Mouse (Mus musculus): ENCODE data around the gene Olfr725. TPM values are rescaled to one million over a fixed set of nuclear protein-coding genes. Genes with fewer than 3 reads are reported as not detected.

Olfr725 gene
- polyA plus RNA-seq (2014; fragmentation: Nextera tagmentation; extraction: Ambion mirVana): not detected in 2 replicates

GRCm38 (mm10) chr14:50040275-50040674, at the start of gene Olfr725:
Olfr725 (minus strand) TSS chr14:50040375.
- no peak within 1 kb of the TSS for H3K27ac ChIP-seq (ENCODE audit: low read depth)
- ATAC-seq (ENCODE audit: insufficient read depth) (no peak), DNase-seq (no peak)
- TF ChIP-seq CTCF (IDR thresholded peaks at IDR 0.05; ENCODE audit: low read depth): no peak
- H3K36me3 ChIP-seq (ENCODE audit: insufficient read depth): no peaks in the 10 kb centered on the region
- no peaks in the 10 kb centered on the region for H3K9me3 ChIP-seq (ENCODE audit: low read depth, low read length)
- no peaks in the 10 kb centered on the region for H3K27me3 ChIP-seq (ENCODE audit: insufficient read depth, low read length)
- H3K9ac ChIP-seq: no peak within 1 kb of the TSS
- no peak within 1 kb of the TSS for H3K4me3 ChIP-seq (ENCODE audit: low read depth, low read length)
- H3K4me1 ChIP-seq (ENCODE audit: insufficient read depth): no peaks in the 10 kb centered on the region
- H3K4me2 ChIP-seq: no peak within 1 kb of the TSS

- no peaks in the 10 kb centered on the region for H3K4me1 ChIP-seq (ENCODE audit: insufficient read depth)
- peak overlapping the region; percentile 64 for H3K4me3 ChIP-seq (ENCODE audit: low read depth, low read length)
- no peaks in the 10 kb centered on the region for H3K27me3 ChIP-seq (ENCODE audit: insufficient read depth, low read length)
- H3K9me3 ChIP-seq (ENCODE audit: low read depth, low read length): no peaks in the 10 kb centered on the region
- ATAC-seq (ENCODE audit: insufficient read depth): peak; percentile 26
- no peaks in the 10 kb centered on the region for H3K36me3 ChIP-seq (ENCODE audit: insufficient read depth)
- no peak for TF ChIP-seq CTCF (IDR thresholded peaks at IDR 0.05; ENCODE audit: low read depth)
- H3K27ac ChIP-seq (ENCODE audit: low read depth): peak overlapping the region; percentile 91; the same call in 1 of the 2 replicates
- 0% methylated on average over 4 of the region's 4 CpGs for WGBS
- peak overlapping the region; percentile 64 for H3K9ac ChIP-seq
- peak overlapping the region; percentile 79 for H3K4me2 ChIP-seq
- DNase-seq: no peak
These were observed 22.5 kb upstream of the Olfr725 start for GRCm38 (mm10) chr14:50062733-50063104.

- peak overlapping the region; percentile 91 for H3K27ac ChIP-seq (ENCODE audit: low read depth)
- 2% methylated on average over 49 of the region's 52 CpGs for WGBS
- ATAC-seq (ENCODE audit: insufficient read depth) (peak; percentile 97), DNase-seq (peak; percentile 84)
- H3K9me3 ChIP-seq (ENCODE audit: low read depth, low read length): no peaks in the 10 kb centered on the region
- no peaks in the 10 kb centered on the region for H3K4me1 ChIP-seq (ENCODE audit: insufficient read depth)
- H3K4me2 ChIP-seq: peak overlapping the region; percentile 79
- H3K4me3 ChIP-seq (ENCODE audit: low read depth, low read length): peak overlapping the region; percentile 64
- peak; percentile 65 for TF ChIP-seq CTCF (IDR thresholded peaks at IDR 0.05; ENCODE audit: low read depth)
- no peaks in the 10 kb centered on the region for H3K36me3 ChIP-seq (ENCODE audit: insufficient read depth)
- peak overlapping the region; percentile 64 for H3K9ac ChIP-seq
- H3K27me3 ChIP-seq (ENCODE audit: insufficient read depth, low read length): no peaks in the 10 kb centered on the region
These were observed 22.0 kb upstream of the Olfr725 start for GRCm38 (mm10) chr14:50061955-50062732.

GRCm38 (mm10) chr14:50061590-50061954, 21.4 kb upstream of the Olfr725 start:
- peak; percentile 44 for ATAC-seq (ENCODE audit: insufficient read depth)
- Histone ChIP-seq H3K4me2 (peak overlapping the region; percentile 79), H3K4me1 (ENCODE audit: insufficient read depth) (no peaks in the 10 kb centered on the region), H3K36me3 (ENCODE audit: insufficient read depth) (no peaks in the 10 kb centered on the region), H3K9ac (peak overlapping the region; percentile 64), H3K9me3 (ENCODE audit: low read depth, low read length) (no peaks in the 10 kb centered on the region), H3K27ac (ENCODE audit: low read depth) (peak overlapping the region; percentile 91), H3K4me3 (ENCODE audit: low read depth, low read length) (peak overlapping the region; percentile 64), H3K27me3 (ENCODE audit: insufficient read depth, low read length) (no peaks in the 10 kb centered on the region)
- no peak for TF ChIP-seq CTCF (IDR thresholded peaks at IDR 0.05; ENCODE audit: low read depth)
- WGBS: under 1% methylated on average over 13 of the region's 13 CpGs
- DNase-seq: no peak

GRCm38 (mm10) chr14:50061179-50061578, 21.0 kb upstream of the Olfr725 start:
- Histone ChIP-seq H3K4me1 (ENCODE audit: insufficient read depth) (no peaks in the 10 kb centered on the region), H3K36me3 (ENCODE audit: insufficient read depth) (no peaks in the 10 kb centered on the region), H3K4me2 (peak overlapping the region; percentile 79), H3K9ac (peak overlapping the region; percentile 64; the same call in 1 of the 2 replicates), H3K4me3 (ENCODE audit: low read depth, low read length) (peak overlapping the region; percentile 64), H3K27ac (ENCODE audit: low read depth) (no peak overlapping the region), H3K27me3 (ENCODE audit: insufficient read depth, low read length) (no peaks in the 10 kb centered on the region), H3K9me3 (ENCODE audit: low read depth, low read length) (no peaks in the 10 kb centered on the region)
- no peak for TF ChIP-seq CTCF (IDR thresholded peaks at IDR 0.05; ENCODE audit: low read depth)
- WGBS: 10% methylated on average over 11 of the region's 11 CpGs
- ATAC-seq (ENCODE audit: insufficient read depth): no peak
- peak; percentile 34 for DNase-seq

GRCm38 (mm10) chr14:50032041-50032440, 8.1 kb downstream of the Olfr725 start:
- ATAC-seq (ENCODE audit: insufficient read depth) (no peak), DNase-seq (no peak)
- Histone ChIP-seq H3K4me3 (ENCODE audit: low read depth, low read length) (no peak overlapping the region), H3K4me2 (no peak overlapping the region), H3K36me3 (ENCODE audit: insufficient read depth) (no peaks in the 10 kb centered on the region), H3K4me1 (ENCODE audit: insufficient read depth) (no peaks in the 10 kb centered on the region), H3K27me3 (ENCODE audit: insufficient read depth, low read length) (no peaks in the 10 kb centered on the region), H3K9me3 (ENCODE audit: low read depth, low read length) (no peaks in the 10 kb centered on the region), H3K9ac (no peak overlapping the region), H3K27ac (ENCODE audit: low read depth) (no peak overlapping the region)
- TF ChIP-seq CTCF (IDR thresholded peaks at IDR 0.05; ENCODE audit: low read depth): no peak
- 74% methylated on average over 2 of the region's 2 CpGs for WGBS

GRCm38 (mm10) chr14:50031356-50031755, 8.8 kb downstream of the Olfr725 start:
- H3K4me3 ChIP-seq (ENCODE audit: low read depth, low read length): no peak overlapping the region
- ATAC-seq (ENCODE audit: insufficient read depth): no peak
- no peak for DNase-seq
- no peaks in the 10 kb centered on the region for H3K4me1 ChIP-seq (ENCODE audit: insufficient read depth)
- no peak for TF ChIP-seq CTCF (IDR thresholded peaks at IDR 0.05; ENCODE audit: low read depth)
- no peaks in the 10 kb centered on the region for H3K36me3 ChIP-seq (ENCODE audit: insufficient read depth)
- no peaks in the 10 kb centered on the region for H3K27me3 ChIP-seq (ENCODE audit: insufficient read depth, low read length)
- H3K4me2 ChIP-seq: no peak overlapping the region
- no peak overlapping the region for H3K27ac ChIP-seq (ENCODE audit: low read depth)
- H3K9me3 ChIP-seq (ENCODE audit: low read depth, low read length): no peaks in the 10 kb centered on the region
- 80% methylated on average over 4 of the region's 4 CpGs for WGBS
- no peak overlapping the region for H3K9ac ChIP-seq

Data from lung, embryonic 14.5 days (tissue).